Mouse (Mus musculus) bone marrow macrophage, adult 2 months (primary cell): Measurements from ENCODE around the gene Gm21987.

Experiments
- CTCF ChIP-seq: IDR thresholded peaks from 2 replicates; pipeline ENCODE4 v1.5.1; 2012; ENCODE audit warnings: low read depth, mild to moderate bottlenecking, low read length, moderate library complexity
- POLR2A ChIP-seq: IDR thresholded peaks from 2 replicates; pipeline ENCODE4 v1.6.1; 2012; ENCODE audit warnings: mild to moderate bottlenecking, low read depth, low read length, borderline replicate concordance

GRCm38 (mm10) chr16:38362493-38363255, 15.8 kb downstream of the Gm21987 start:
- TF ChIP-seq POLR2A (no peak), CTCF (no peak)
